24 mouse cellular contexts compared by ENCODE assay signal in the genomic region with DNA sequence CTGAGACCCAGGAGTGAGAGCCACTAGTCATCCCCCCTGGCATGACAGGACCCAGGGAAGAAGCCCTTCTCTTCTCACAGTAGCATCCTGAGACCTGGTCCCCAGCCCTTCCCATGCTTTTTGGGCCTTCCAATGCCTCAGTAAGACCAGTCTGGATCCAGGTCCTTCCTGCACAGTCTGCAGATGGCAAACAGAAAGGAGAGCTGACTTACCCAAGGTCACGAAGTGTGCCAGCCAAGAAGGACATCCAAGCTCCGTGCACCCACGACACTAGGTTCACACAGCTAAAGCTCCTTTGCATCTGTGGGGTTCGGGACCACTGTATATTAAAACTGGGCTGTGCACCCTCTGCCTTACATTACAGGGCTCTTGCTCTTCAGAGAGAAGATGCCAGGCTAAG.
"Had no signal": no experiment of that assay in that cellular context is flagged by ENCODE, and none has a peak within 500 bp of the region (broad histone marks: within the 10 kb centered on the region; RNA-seq: fewer than 3 reads in every experiment).

No protein-coding gene starts in this region.

- H3K27ac ChIP-seq: gastrocnemius, adult 2 months; heart, embryonic 10.5 days; hindbrain, embryonic 10.5 days; hindbrain, embryonic 12.5 days; hindbrain, embryonic 14.5 days; intestine, embryonic 15.5 days; left cerebral cortex, adult 2 months; limb, embryonic 10.5 days; limb, embryonic 12.5 days; liver, embryonic 13.5 days; liver, embryonic 15.5 days had no signal

- H3K4me1 ChIP-seq: hindbrain, embryonic 12.5 days; intestine, embryonic 15.5 days; liver, embryonic 13.5 days had no signal

- H3K4me3 ChIP-seq: gastrocnemius, adult 2 months; heart, embryonic 10.5 days; heart, embryonic 12.5 days; hindbrain, embryonic 10.5 days; hindbrain, embryonic 12.5 days; intestine, embryonic 15.5 days; left cerebral cortex, adult 2 months; limb, embryonic 10.5 days; limb, embryonic 12.5 days; liver, embryonic 13.5 days; liver, embryonic 15.5 days had no signal

- DNase-seq: gastrocnemius, adult 2 months; gastrocnemius, postnatal 10 days; gastrocnemius, postnatal 25 days; heart, adult 18-20 months; heart, postnatal 10 days; heart, postnatal 4 days; kidney, adult 18-20 months; kidney, adult 8-10 months; kidney, postnatal 10 days; kidney, postnatal 25 days; kidney, postnatal 4 days; liver; liver, embryonic 13.5 days; liver, postnatal 0 days had no signal

- H3K27me3 ChIP-seq: heart, embryonic 12.5 days; hindbrain, embryonic 12.5 days; intestine, embryonic 15.5 days; limb, embryonic 12.5 days; liver, embryonic 13.5 days; liver, embryonic 15.5 days had no signal
